Mouse (Mus musculus) layer of hippocampus, adult 9-11 months (tissue): ENCODE measurements around the gene Trir.

Experiments
- DNase-seq: peaks from one replicate; pipeline ENCODE4 v3.0.0; 2022

Trir gene

GRCm38 (mm10) chr8:85026670-85027515 is at the start of gene Trir:
Trir (plus strand) TSS chr8:85026823.
- peak; percentile 96 for DNase-seq

GRCm38 (mm10) chr8:84977435-84978247 is 49.0 kb upstream of the Trir start:
- DNase-seq = peak; percentile 72

GRCm38 (mm10) chr8:84978248-84978940 is 48.2 kb upstream of the Trir start, which contains the start of gene Junb:
Junb (minus strand) TSS chr8:84978718.
- DNase-seq = peak; percentile 98

- peak; percentile 97 for DNase-seq
Measured at GRCm38 (mm10) chr8:84979599-84980421, 46.8 kb upstream of the Trir start.

- DNase-seq = peak; percentile 87
Measured at GRCm38 (mm10) chr8:84980622-84981358, 45.8 kb upstream of the Trir start.

- DNase-seq = peak; percentile 79
Measured at GRCm38 (mm10) chr8:84981644-84982498, 44.8 kb upstream of the Trir start.

- peak; percentile 56 for DNase-seq
Measured at GRCm38 (mm10) chr8:84982499-84983011, 44.1 kb upstream of the Trir start.

GRCm38 (mm10) chr8:84984294-84985048 is 42.2 kb upstream of the Trir start:
- DNase-seq = no peak

GRCm38 (mm10) chr8:84985049-84985683 is 41.5 kb upstream of the Trir start:
- DNase-seq = no peak

- peak; percentile 96 for DNase-seq
Measured at GRCm38 (mm10) chr8:84985684-84986378, 40.8 kb upstream of the Trir start.

GRCm38 (mm10) chr8:84986379-84986945 is 40.2 kb upstream of the Trir start:
- no peak for DNase-seq

- no peak for DNase-seq
Measured at GRCm38 (mm10) chr8:84987388-84987787, 39.2 kb upstream of the Trir start.

GRCm38 (mm10) chr8:84987903-84988302 is 38.7 kb upstream of the Trir start:
- DNase-seq = no peak

- DNase-seq = no peak
Measured at GRCm38 (mm10) chr8:84989311-84989731, 37.3 kb upstream of the Trir start.

- peak; percentile 86 for DNase-seq
Measured at GRCm38 (mm10) chr8:84989810-84990209, 36.8 kb upstream of the Trir start.

GRCm38 (mm10) chr8:84990349-84990748 is 36.3 kb upstream of the Trir start, which contains the start of gene Hook2:
Hook2 (plus strand) TSS chr8:84990603.
- DNase-seq = peak; percentile 97

- peak; percentile 72 for DNase-seq
Measured at GRCm38 (mm10) chr8:84990836-84991235, 35.8 kb upstream of the Trir start.

GRCm38 (mm10) chr8:84994375-84994774 is 32.2 kb upstream of the Trir start:
- DNase-seq = no peak
